Mouse (Mus musculus) midbrain, embryonic 12.5 days (tissue): ENCODE data around the gene Camta1. TPM values are rescaled to one million over a fixed set of nuclear protein-coding genes. Genes with fewer than 3 reads are reported as not detected.

Experiments
- ATAC-seq: fragments of 200-750 bp; cut with Nextera tagmentation; 2 replicates; pipeline ENCODE4 v1.8.0; 2017; ENCODE audit warnings: low read depth, moderate TSS enrichment, moderate library complexity; ENCODE audit not compliant: low FRiP score
- H3K27ac ChIP-seq: fragments of 300-500 bp; sonication (generic); replicated peaks from 2 replicates; pipeline ENCODE4 v1.5.1; 2016; ENCODE audit warnings: mild to moderate bottlenecking
- H3K27me3 ChIP-seq: fragments of 300-500 bp; sonication (generic); 2 replicates; pipeline ENCODE4 v1.6.1; 2016; ENCODE audit warnings: mild to moderate bottlenecking
- H3K36me3 ChIP-seq: fragments of 300-500 bp; sonication (generic); 2 replicates; pipeline ENCODE4 v1.6.1; 2016
- H3K4me1 ChIP-seq: fragments of 300-500 bp; sonication (generic); 2 replicates; pipeline ENCODE4 v1.6.1; 2016
- H3K4me2 ChIP-seq: fragments of 300-500 bp; sonication (generic); replicated peaks from 2 replicates; pipeline ENCODE4 v1.6.1; 2016; ENCODE audit warnings: mild to moderate bottlenecking, moderate library complexity
- H3K4me3 ChIP-seq: fragments of 300-500 bp; sonication (generic); 2 replicates; pipeline ENCODE4 v1.5.1; 2016; ENCODE audit warnings: mild to moderate bottlenecking
- H3K9ac ChIP-seq: fragments of 300-500 bp; sonication (generic); replicated peaks from 2 replicates; pipeline ENCODE4 v1.6.1; 2016; ENCODE audit warnings: mild to moderate bottlenecking, moderate library complexity
- H3K9me3 ChIP-seq: fragments of 300-500 bp; sonication (generic); 2 replicates; pipeline ENCODE4 v1.6.1; 2016; ENCODE audit warnings: mild to moderate bottlenecking
- WGBS: fragments of 180-500 bp; shearing (Covaris S2); methylation state at CpG from one replicate; pipeline ENCODE4 v1.1.7; 2016; 5-methylcytosine and 5-hydroxymethylcytosine counted together
- polyA plus RNA-seq: library from polyadenylated mRNA; unstranded; fragments of >200 nt; fragmentation: Nextera tagmentation; extraction: Ambion mirVana; gene quantifications from 2 replicates; pipeline ENCODE4 v1.2.1, GENCODE M21; 2016

Camta1 gene
- polyA plus RNA-seq, 1 experiment from 2014 or later: 135 TPM

DNA sequence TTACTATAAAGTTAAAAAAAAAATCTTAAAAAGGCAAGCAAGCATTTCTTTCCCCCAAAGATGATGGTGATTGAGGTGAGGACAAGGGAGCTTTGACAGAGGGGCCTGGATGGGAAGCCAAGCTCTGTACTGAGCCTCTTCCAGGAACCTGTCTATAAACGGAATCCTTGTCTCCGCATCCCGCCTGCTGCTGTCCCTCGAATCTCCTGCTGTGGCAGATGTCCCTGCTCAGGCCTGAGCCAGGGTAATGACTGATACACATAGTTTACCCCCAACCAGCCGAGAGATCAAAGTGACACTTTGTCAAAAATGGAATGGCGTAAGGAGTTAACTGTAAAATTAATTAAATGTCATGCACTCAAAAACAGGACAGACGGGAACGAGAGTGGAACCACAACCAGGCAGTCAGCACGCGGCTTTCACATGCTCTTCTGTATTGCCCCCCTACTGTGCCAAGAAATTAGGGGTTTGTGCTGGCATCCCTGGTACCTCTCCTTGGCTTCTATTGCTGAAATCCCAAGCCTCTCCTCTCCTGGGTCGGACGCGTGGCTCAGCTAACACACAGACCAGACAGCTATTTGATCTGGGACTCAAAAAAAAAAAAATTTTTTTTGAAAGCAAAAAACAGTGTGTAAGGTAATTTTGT lies 37.0 kb upstream of the Camta1 start:
- WGBS: 67% methylated on average over 13 of the region's 13 CpGs
- Histone ChIP-seq H3K27me3 (peaks cover 6% of the 10 kb centered on the region; the same call in 1 of the 2 replicates), H3K9ac (no peak overlapping the region), H3K4me3 (no peak overlapping the region), H3K9me3 (no peaks in the 10 kb centered on the region), H3K27ac (no peak overlapping the region), H3K36me3 (no peaks in the 10 kb centered on the region), H3K4me2 (no peak overlapping the region), H3K4me1 (no peaks in the 10 kb centered on the region)
- ATAC-seq: no peak

GRCm38 (mm10) chr4:151897069-151897617 lies 35.5 kb upstream of the Camta1 start:
- no peak overlapping the region for H3K27ac ChIP-seq
- ATAC-seq: no peak
- no peaks in the 10 kb centered on the region for H3K27me3 ChIP-seq
- no peak overlapping the region for H3K9ac ChIP-seq
- H3K9me3 ChIP-seq: no peaks in the 10 kb centered on the region
- H3K36me3 ChIP-seq: no peaks in the 10 kb centered on the region
- H3K4me1 ChIP-seq: no peaks in the 10 kb centered on the region
- WGBS: 61% methylated on average over 9 of the region's 9 CpGs
- H3K4me3 ChIP-seq: no peak overlapping the region
- H3K4me2 ChIP-seq: no peak overlapping the region

DNA sequence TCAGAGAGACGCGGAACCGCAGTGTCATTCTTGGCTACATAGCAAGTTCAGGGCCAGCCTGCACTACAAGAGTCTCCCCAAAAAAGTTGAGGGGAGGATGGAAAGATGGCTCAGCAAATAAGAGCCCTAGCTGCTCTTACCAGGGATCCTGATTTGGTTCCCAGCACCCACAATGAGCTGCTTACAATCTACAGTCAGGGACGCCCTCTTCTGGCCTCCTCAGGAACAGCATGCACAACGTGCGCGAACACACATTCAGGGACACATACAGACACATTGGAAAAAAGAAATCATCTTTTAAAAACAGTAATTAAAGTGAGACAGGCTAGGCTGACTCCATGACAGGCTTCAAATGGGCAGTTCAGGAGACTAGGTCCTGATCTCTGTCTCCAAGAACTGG lies 33.9 kb upstream of the Camta1 start:
- Histone ChIP-seq H3K4me2 (no peak overlapping the region), H3K27me3 (no peaks in the 10 kb centered on the region), H3K9me3 (no peaks in the 10 kb centered on the region), H3K27ac (no peak overlapping the region), H3K4me1 (no peaks in the 10 kb centered on the region), H3K36me3 (no peaks in the 10 kb centered on the region), H3K4me3 (no peak overlapping the region), H3K9ac (no peak overlapping the region)
- ATAC-seq: no peak
- WGBS: 92% methylated on average over 7 of the region's 7 CpGs

DNA sequence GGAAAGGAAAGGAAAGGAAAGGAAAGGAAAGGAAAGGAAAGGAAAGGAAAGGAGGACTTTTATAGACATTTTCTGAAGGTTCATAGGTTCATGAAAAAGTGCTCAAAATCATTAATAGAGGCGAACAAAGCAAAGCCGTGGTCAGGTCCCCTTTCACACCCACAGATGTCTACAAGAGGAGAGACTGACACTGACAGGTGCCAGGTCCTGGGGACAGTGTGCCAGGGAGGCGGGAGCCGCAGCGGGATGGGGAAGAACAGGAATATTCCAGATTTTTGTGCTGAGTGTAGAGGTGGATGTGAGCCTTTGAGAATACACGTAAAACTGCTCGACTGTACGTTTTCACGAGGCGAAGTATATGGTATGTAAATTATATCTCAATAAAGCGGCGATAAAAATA lies 33.2 kb upstream of the Camta1 start:
- Histone ChIP-seq H3K9me3 (no peaks in the 10 kb centered on the region), H3K9ac (no peak overlapping the region), H3K4me2 (no peak overlapping the region), H3K36me3 (no peaks in the 10 kb centered on the region), H3K27me3 (no peaks in the 10 kb centered on the region; the same call in 1 of the 2 replicates), H3K4me3 (no peak overlapping the region), H3K27ac (no peak overlapping the region), H3K4me1 (no peaks in the 10 kb centered on the region)
- WGBS: 92% methylated on average over 12 of the region's 12 CpGs
- no peak for ATAC-seq

GRCm38 (mm10) chr4:151893241-151893640 lies 31.6 kb upstream of the Camta1 start:
- 80% methylated on average over 6 of the region's 6 CpGs for WGBS
- H3K36me3 ChIP-seq: no peaks in the 10 kb centered on the region
- no peaks in the 10 kb centered on the region for H3K9me3 ChIP-seq
- no peak overlapping the region for H3K4me3 ChIP-seq
- no peak overlapping the region for H3K4me2 ChIP-seq
- ATAC-seq: no peak
- no peaks in the 10 kb centered on the region; the same call in 1 of the 2 replicates for H3K27me3 ChIP-seq
- H3K4me1 ChIP-seq: no peaks in the 10 kb centered on the region
- H3K9ac ChIP-seq: no peak overlapping the region
- no peak overlapping the region for H3K27ac ChIP-seq

DNA sequence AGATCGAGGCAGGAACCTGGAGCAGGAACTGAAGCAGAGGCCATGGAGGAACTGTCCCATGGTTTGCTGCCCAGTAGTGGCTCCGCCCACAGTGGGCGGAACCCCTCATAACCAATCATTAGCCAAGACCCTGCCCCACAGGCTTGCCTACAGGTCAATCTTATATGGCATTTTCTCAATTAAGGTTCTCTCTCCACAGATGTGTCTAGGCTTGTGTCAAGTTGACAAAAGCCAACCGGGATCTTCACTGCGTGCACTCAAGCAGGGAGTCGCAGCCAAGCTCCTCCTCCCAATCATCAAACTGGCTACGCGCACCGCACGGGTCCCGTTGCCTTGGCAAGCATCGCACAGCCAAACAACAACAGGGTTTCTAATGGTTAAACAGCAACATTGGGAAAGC lies 19.9 kb upstream of the Camta1 start:
- no peak overlapping the region for H3K4me2 ChIP-seq
- no peaks in the 10 kb centered on the region for H3K4me1 ChIP-seq
- ATAC-seq: no peak
- no peak overlapping the region for H3K4me3 ChIP-seq
- H3K27me3 ChIP-seq: peaks cover 6% of the 10 kb centered on the region
- 93% methylated on average over 12 of the region's 12 CpGs for WGBS
- H3K36me3 ChIP-seq: no peaks in the 10 kb centered on the region
- H3K9me3 ChIP-seq: no peaks in the 10 kb centered on the region
- no peak overlapping the region for H3K27ac ChIP-seq
- H3K9ac ChIP-seq: no peak overlapping the region

DNA sequence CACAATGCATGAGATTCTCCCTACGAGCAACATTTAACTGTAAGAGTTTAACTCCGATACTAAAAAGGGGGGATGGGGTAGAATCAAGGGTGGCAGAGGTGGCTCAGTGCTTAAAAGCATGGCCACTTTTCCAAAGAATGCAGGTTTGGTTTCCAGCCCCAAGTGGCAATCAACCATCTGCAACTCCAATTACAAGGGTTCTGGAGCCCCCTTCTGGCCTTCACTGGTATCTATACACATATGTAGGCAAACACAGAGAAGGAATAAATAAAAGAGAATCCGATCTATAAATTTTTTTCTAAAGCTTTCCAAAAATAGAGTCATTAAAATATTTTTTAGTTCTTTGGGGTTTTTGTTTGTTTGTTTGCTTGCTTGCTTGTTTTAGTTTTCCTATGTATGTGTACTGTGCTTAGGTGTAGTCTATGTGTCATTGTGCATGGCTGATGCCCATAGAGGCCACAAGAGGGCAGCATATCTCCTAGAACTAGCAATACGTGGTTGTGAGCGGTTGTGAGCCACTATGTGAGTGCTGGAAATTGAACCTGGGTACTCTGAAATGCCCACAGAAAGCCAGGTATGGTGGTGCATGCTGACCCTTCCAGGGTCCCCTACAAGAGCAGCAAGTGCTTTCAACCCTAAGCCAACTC lies 18.5 kb upstream of the Camta1 start:
- Histone ChIP-seq H3K27ac (no peak overlapping the region), H3K27me3 (peaks cover 16% of the 10 kb centered on the region), H3K9ac (no peak overlapping the region), H3K4me2 (no peak overlapping the region), H3K4me1 (no peaks in the 10 kb centered on the region), H3K9me3 (no peaks in the 10 kb centered on the region), H3K36me3 (no peaks in the 10 kb centered on the region), H3K4me3 (no peak overlapping the region)
- ATAC-seq: no peak
- 72% methylated on average over 5 of the region's 5 CpGs for WGBS

DNA sequence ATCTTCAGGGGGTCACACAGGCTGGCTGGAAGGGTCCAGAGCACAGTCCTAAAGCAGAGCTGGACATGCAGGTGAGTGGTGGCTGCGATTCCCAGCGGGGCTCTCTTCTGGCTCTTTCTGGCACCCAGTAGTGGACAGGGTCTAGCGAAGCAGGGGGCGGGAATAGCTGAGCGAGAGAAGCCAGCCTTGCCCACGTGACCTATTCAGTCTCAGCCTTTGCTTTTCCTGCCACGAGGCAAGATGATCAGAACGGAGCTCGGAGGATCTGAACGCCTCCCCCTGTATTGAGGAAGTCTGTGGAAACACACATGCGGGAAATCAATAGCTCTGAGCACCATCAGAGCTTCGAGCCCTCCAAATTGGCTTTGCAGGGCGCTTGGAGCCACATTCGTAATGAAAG lies 14.7 kb upstream of the Camta1 start:
- no peaks in the 10 kb centered on the region for H3K4me1 ChIP-seq
- WGBS: 65% methylated on average over 14 of the region's 14 CpGs
- no peak overlapping the region for H3K4me3 ChIP-seq
- no peak for ATAC-seq
- no peaks in the 10 kb centered on the region for H3K36me3 ChIP-seq
- no peak overlapping the region for H3K27ac ChIP-seq
- H3K9ac ChIP-seq: no peak overlapping the region
- peaks cover 18% of the 10 kb centered on the region for H3K27me3 ChIP-seq
- H3K9me3 ChIP-seq: no peaks in the 10 kb centered on the region
- peak overlapping the region; percentile 25; the same call in 1 of the 2 replicates for H3K4me2 ChIP-seq

- no peak overlapping the region for H3K27ac ChIP-seq
- no peaks in the 10 kb centered on the region for H3K9me3 ChIP-seq
- peak overlapping the region; percentile 60 for H3K4me3 ChIP-seq
- no peak for ATAC-seq
- peaks cover 21% of the 10 kb centered on the region for H3K4me1 ChIP-seq
- WGBS: 57% methylated on average over 9 of the region's 9 CpGs
- H3K9ac ChIP-seq: peak overlapping the region; percentile 72; the same call in 1 of the 2 replicates
- peak overlapping the region; percentile 84 for H3K4me2 ChIP-seq
- peaks cover 17% of the 10 kb centered on the region for H3K27me3 ChIP-seq
- H3K36me3 ChIP-seq: no peaks in the 10 kb centered on the region
These were observed 1.8 kb upstream of the Camta1 start for GRCm38 (mm10) chr4:151863511-151863910.

DNA sequence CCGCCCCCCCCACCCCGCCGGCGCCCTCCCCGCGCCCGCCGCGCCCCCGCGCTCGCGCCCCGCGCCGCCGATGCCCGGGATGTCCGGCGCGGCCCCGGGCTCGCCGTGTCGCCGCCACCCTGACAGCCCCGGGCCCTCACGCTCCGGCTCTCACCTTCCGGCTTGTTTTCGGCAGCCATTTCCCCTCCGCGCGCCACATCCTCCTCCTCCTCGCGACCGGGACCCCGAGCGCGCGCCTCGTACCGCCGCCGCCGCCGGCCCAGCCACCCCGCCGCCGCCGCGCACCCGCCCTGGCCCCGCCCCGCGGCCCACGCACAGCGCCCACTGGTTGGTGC lies 238 bp downstream of the Camta1 start:
- ATAC-seq: no peak
- 2% methylated on average over 9 of the region's 58 CpGs for WGBS
- peak overlapping the region; percentile 63; the same call in 1 of the 2 replicates for H3K27ac ChIP-seq
- peak overlapping the region; percentile 91 for H3K4me2 ChIP-seq
- no peaks in the 10 kb centered on the region for H3K9me3 ChIP-seq
- no peaks in the 10 kb centered on the region for H3K36me3 ChIP-seq
- H3K9ac ChIP-seq: peak overlapping the region; percentile 85
- peaks cover 17% of the 10 kb centered on the region for H3K27me3 ChIP-seq
- H3K4me1 ChIP-seq: peaks cover 21% of the 10 kb centered on the region
- H3K4me3 ChIP-seq: peak overlapping the region; percentile 95

GRCm38 (mm10) chr4:151860441-151861331 lies 990 bp downstream of the Camta1 start:
- H3K36me3 ChIP-seq: no peaks in the 10 kb centered on the region
- no peak for ATAC-seq
- H3K27ac ChIP-seq: peak overlapping the region; percentile 63
- H3K4me3 ChIP-seq: peak overlapping the region; percentile 95
- H3K9ac ChIP-seq: peak overlapping the region; percentile 85
- H3K9me3 ChIP-seq: no peaks in the 10 kb centered on the region
- WGBS: 2% methylated on average over 47 of the region's 63 CpGs
- peaks cover 11% of the 10 kb centered on the region for H3K27me3 ChIP-seq
- peaks cover 21% of the 10 kb centered on the region for H3K4me1 ChIP-seq
- H3K4me2 ChIP-seq: peak overlapping the region; percentile 91

DNA sequence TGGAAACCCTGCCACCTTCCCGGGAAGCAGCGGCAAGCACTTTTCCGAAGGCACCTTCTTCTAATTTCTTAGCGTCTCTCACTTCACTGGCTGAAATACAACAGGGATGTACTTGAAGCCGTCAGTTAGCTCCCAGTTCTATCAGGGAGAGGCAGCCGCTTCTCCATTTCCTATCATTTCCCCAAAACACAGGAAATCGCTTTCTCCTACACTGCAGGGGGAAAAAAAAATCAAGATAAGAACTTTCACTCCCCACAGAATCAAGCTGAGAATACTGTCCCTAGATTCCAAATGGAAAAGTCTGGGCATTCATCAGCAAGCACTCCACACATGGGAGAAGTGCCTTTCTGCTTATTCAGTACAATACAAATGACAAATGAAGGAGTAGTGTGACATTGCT lies 2.4 kb downstream of the Camta1 start:
- 89% methylated on average over 7 of the region's 7 CpGs for WGBS
- Histone ChIP-seq H3K9ac (no peak overlapping the region), H3K4me1 (peaks cover 21% of the 10 kb centered on the region), H3K27me3 (peaks cover under 1% of the 10 kb centered on the region; the same call in 1 of the 2 replicates), H3K36me3 (no peaks in the 10 kb centered on the region), H3K27ac (no peak overlapping the region), H3K9me3 (no peaks in the 10 kb centered on the region), H3K4me3 (no peak overlapping the region), H3K4me2 (no peak overlapping the region)
- ATAC-seq: no peak
